Mouse (Mus musculus) ES-CJ7 (cell line): ENCODE results near the gene Tmem131l.

ENCODE experiments used
- DNase-seq: peaks from one replicate; pipeline ENCODE4 v3.0.0; 2011; ENCODE audit warnings: low read depth, low spot score

Gene Tmem131l

GRCm38 (mm10) chr3:84039646-84040475 is at the start of gene Tmem131l:
Tmem131l (minus strand) TSS chr3:84040175.
- peak; percentile 91 for DNase-seq

GRCm38 (mm10) chr3:84086921-84087320 is 46.9 kb upstream of the Tmem131l start:
- DNase-seq = no peak

- DNase-seq = no peak
Observed at GRCm38 (mm10) chr3:84086337-84086736, 46.4 kb upstream of the Tmem131l start.

- DNase-seq = no peak
Observed at GRCm38 (mm10) chr3:84085429-84085828, 45.5 kb upstream of the Tmem131l start.

GRCm38 (mm10) chr3:84081208-84081722 is 41.3 kb upstream of the Tmem131l start:
- DNase-seq = no peak

GRCm38 (mm10) chr3:84080074-84080473 is 40.1 kb upstream of the Tmem131l start:
- no peak for DNase-seq

GRCm38 (mm10) chr3:84077505-84077904 is 37.5 kb upstream of the Tmem131l start:
- DNase-seq = no peak

- DNase-seq = no peak
Observed at GRCm38 (mm10) chr3:84076543-84077332, 36.8 kb upstream of the Tmem131l start.

GRCm38 (mm10) chr3:84075516-84075915 is 35.5 kb upstream of the Tmem131l start:
- no peak for DNase-seq

- no peak for DNase-seq
Observed at GRCm38 (mm10) chr3:84074777-84075176, 34.8 kb upstream of the Tmem131l start.

GRCm38 (mm10) chr3:84071641-84072040 is 31.7 kb upstream of the Tmem131l start:
- peak; percentile 64 for DNase-seq

- no peak for DNase-seq
Observed at GRCm38 (mm10) chr3:84070811-84071210, 30.8 kb upstream of the Tmem131l start.

- no peak for DNase-seq
Observed at GRCm38 (mm10) chr3:84068831-84069709, 29.1 kb upstream of the Tmem131l start.

GRCm38 (mm10) chr3:84065825-84066224 is 25.9 kb upstream of the Tmem131l start:
- no peak for DNase-seq

GRCm38 (mm10) chr3:84063369-84063914 is 23.5 kb upstream of the Tmem131l start:
- no peak for DNase-seq

- no peak for DNase-seq
Observed at GRCm38 (mm10) chr3:84061523-84062453, 21.8 kb upstream of the Tmem131l start.

- DNase-seq = no peak
Observed at GRCm38 (mm10) chr3:84060946-84061345, 21.0 kb upstream of the Tmem131l start.

GRCm38 (mm10) chr3:84060128-84060527 is 20.2 kb upstream of the Tmem131l start:
- DNase-seq = no peak

- no peak for DNase-seq
Observed at GRCm38 (mm10) chr3:84059676-84060075, 19.7 kb upstream of the Tmem131l start.

- no peak for DNase-seq
Observed at GRCm38 (mm10) chr3:84059261-84059660, 19.3 kb upstream of the Tmem131l start.
